Mouse (Mus musculus): ENCODE measurements at regions not wholly inside any gene's neighbourhood (a gene's known extent, or its start where the extent isn't known, plus 50 kb on each side); places are given as distances from the start of the nearest gene placed in this dataset.

GRCm38 (mm10) chr1:35724366-35724900 lies 343.8 kb upstream of the Hs6st1 start:
- no peak for DNase-seq

GRCm38 (mm10) chr1:35726596-35726995 lies 341.6 kb upstream of the Hs6st1 start:
- DNase-seq = peak; percentile 65

- no peak for DNase-seq
These were observed 340.8 kb upstream of the Hs6st1 start for GRCm38 (mm10) chr1:35727310-35727990.

- no peak for DNase-seq
These were observed 338.4 kb upstream of the Hs6st1 start for GRCm38 (mm10) chr1:35729785-35730295.

GRCm38 (mm10) chr1:35730309-35730708 lies 337.9 kb upstream of the Hs6st1 start:
- DNase-seq = no peak

- no peak for DNase-seq
These were observed 332.0 kb upstream of the Hs6st1 start for GRCm38 (mm10) chr1:35736247-35736646.

- no peak for DNase-seq
These were observed 318.6 kb upstream of the Hs6st1 start for GRCm38 (mm10) chr1:35749603-35750002.

- no peak for DNase-seq
These were observed 318.1 kb upstream of the Hs6st1 start for GRCm38 (mm10) chr1:35750092-35750521.

- no peak for DNase-seq
These were observed 315.6 kb upstream of the Hs6st1 start for GRCm38 (mm10) chr1:35752636-35753035.

GRCm38 (mm10) chr1:35754170-35754569 lies 314.0 kb upstream of the Hs6st1 start:
- DNase-seq = no peak

- no peak for DNase-seq
These were observed 309.2 kb upstream of the Hs6st1 start for GRCm38 (mm10) chr1:35759010-35759409.

- DNase-seq = no peak
These were observed 308.6 kb upstream of the Hs6st1 start for GRCm38 (mm10) chr1:35759600-35759999.

- no peak for DNase-seq
These were observed 305.1 kb upstream of the Hs6st1 start for GRCm38 (mm10) chr1:35763051-35763450.

GRCm38 (mm10) chr1:35763456-35763855 lies 304.7 kb upstream of the Hs6st1 start:
- no peak for DNase-seq

GRCm38 (mm10) chr1:35764068-35764467 lies 304.1 kb upstream of the Hs6st1 start:
- DNase-seq = no peak

GRCm38 (mm10) chr1:35765692-35766091 lies 302.5 kb upstream of the Hs6st1 start:
- no peak for DNase-seq

- no peak for DNase-seq
These were observed 301.9 kb upstream of the Hs6st1 start for GRCm38 (mm10) chr1:35766271-35766670.

- DNase-seq = no peak
These were observed 295.6 kb upstream of the Hs6st1 start for GRCm38 (mm10) chr1:35772567-35772966.

- no peak for DNase-seq
These were observed 293.6 kb upstream of the Hs6st1 start for GRCm38 (mm10) chr1:35774566-35774965.

- no peak for DNase-seq
These were observed 285.5 kb upstream of the Hs6st1 start for GRCm38 (mm10) chr1:35782668-35783067.

GRCm38 (mm10) chr1:35783427-35783826 lies 284.8 kb upstream of the Hs6st1 start:
- DNase-seq = no peak

GRCm38 (mm10) chr1:35786241-35786640 lies 282.0 kb upstream of the Hs6st1 start:
- DNase-seq = no peak

- peak; percentile 33 for DNase-seq
These were observed 281.5 kb upstream of the Hs6st1 start for GRCm38 (mm10) chr1:35786668-35787213.

GRCm38 (mm10) chr1:35797064-35797463 lies 271.1 kb upstream of the Hs6st1 start:
- no peak for DNase-seq
